Mouse (Mus musculus): ENCODE data around the gene Tmem132c.

DNA sequence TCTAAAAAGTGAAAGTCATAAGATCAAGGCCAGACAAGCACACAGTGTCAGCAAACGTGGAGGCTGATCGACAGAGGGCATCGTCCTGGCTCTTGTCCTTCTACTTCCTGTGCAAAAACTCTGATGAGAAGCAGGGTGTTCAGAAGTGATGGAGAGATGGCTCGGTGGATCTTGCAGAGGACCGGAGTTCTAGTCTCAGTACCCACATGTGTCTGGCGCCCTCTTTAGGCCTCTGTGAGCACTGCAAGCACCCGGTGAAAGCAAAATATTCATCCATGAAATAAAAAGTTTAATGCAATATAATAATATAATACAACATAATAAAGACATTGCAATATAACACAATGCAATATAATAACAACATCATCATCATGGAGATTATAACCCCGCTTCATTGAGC lies 335.8 kb downstream of the Tmem132c start:
- TF ChIP-seq CEBPB (IDR thresholded peaks at IDR 0.05; ENCODE audit: insufficient read depth, poor library complexity, severe bottlenecking) (no peak), POLR2AphosphoS2 (IDR thresholded peaks at IDR 0.05; ENCODE audit: insufficient read length, low read depth) (no peak), MAX (IDR thresholded peaks at IDR 0.05; ENCODE audit: low read depth) (no peak), USF1 (IDR thresholded peaks at IDR 0.05; ENCODE audit: low read depth) (no peak), E2F4 (IDR thresholded peaks at IDR 0.05; ENCODE audit: insufficient read depth) (no peak)

Measured in myocyte (in vitro differentiated cells).